Mouse (Mus musculus): ENCODE data around the gene Ncor2.

Gene Ncor2

GRCm38 (mm10) chr5:125191608-125192007 is 12.6 kb upstream of the Ncor2 start:
- no peak for DNase-seq (ENCODE audit: low spot score in 2 of 2)

GRCm38 (mm10) chr5:125190105-125190813 is 11.2 kb upstream of the Ncor2 start:
- peak; percentile 27 to 28 for DNase-seq (ENCODE audit: low spot score in 2 of 2)

DNA sequence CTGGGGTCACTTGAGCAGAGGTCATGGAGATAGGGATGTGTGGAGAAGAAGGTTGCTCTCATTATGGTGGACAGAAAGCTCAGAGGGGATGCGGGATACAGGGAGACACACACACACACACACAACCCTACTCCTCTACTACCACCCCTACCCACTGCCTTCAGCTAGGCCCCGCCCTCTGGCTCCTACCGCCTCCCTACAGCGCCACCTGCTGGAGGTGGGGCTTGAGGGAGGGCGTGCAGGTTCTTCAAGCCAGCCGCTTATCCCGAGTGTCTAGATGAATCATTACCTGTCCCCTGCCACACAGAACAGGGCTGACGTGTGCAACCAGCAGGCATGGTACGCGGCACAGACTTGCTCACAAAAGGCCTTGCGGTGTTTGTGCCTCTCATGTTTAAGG is 10.6 kb upstream of the Ncor2 start:
- DNase-seq (ENCODE audit: low spot score in 2 of 2), result peak; percentile 63 to 76

GRCm38 (mm10) chr5:125188812-125189598 is 10.0 kb upstream of the Ncor2 start:
- DNase-seq (ENCODE audit: low spot score in 2 of 2), result peak; percentile 37 to 42

DNA sequence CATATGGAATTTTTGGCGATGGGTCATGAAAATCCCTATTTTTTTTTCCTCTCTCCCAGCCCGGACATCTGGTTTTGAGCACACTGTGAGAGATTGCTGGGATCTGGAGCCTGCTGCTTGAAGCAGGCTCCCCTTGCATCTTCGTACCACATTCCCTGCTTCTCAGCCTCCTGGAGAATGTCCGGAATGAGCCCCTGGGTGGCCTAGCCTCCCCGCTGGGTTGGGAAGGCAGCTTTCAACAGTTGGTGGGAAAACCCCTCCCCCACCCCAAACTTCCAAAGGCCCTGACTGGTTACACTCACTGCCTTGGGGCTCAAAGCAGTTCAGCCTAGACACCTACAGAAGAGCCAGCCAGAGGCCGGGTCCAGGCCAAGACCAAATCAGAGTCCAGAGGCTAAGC is 5.8 kb upstream of the Ncor2 start:
- peak; percentile 34 to 35 for DNase-seq (ENCODE audit: low spot score in 2 of 2)

DNA sequence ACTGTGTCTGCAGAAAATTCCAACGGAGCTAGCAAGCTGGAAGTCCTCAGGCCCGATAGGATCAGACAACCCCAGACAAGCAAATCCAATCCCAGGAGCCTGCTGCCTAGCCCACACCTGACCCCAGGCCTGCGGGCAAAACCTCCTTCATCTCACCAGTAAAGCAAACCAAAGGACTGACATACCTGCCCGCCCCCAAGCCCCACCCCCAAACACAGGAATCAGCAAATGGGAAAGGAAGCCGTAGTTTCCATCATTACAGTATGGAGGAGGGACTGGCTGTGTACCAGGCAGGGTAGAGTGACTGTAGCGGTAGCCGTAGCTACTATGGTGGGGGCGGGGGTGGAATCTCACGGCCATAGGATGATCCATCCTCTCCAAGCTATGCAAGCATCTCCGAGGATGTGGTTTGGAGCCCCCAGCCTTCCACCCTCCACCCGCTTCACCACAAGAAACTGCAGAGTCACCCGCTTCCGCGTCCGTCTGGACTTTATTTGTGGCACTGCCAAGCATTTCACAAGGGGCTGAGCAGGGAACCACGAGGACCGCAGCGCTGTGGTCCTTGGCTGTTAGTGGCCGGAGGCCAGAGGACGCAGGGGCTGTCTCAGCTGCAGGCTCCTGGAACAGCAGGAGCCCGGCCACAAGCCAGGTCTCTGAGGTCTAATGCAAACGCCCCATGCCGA is 4.4 kb upstream of the Ncor2 start:
- peak; percentile 79 to 80 for DNase-seq (ENCODE audit: low spot score in 2 of 2)

DNA sequence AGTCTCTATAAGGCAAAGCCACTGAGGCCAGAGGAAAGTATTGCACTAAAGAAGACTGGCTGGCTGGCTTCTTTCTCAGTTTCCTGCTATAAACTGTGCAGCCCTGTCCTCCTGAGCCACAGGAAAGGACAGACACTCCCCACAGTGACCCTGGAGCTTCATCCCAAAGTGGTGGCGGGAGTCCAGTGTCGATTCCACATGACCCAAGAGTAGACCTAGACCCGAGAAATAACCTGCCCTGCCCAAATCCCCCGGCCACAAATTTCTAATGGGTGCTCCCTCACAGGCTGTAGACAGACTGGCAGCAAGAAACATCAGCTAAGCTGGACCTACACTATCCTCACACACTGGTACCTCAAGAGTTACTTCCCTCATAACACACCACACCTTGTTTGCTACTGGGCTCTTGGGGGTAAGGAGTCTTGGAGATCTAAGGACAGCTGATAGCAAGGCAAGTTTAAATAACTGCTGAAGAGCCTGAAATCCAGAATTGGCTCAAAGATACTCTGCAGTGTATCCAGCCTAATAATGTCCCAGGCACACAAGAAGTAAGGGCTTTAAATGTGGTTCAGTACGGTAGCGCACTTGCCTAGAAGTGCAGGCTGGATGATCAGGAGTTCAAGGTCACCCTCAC is 1.7 kb upstream of the Ncor2 start:
- DNase-seq (ENCODE audit: low spot score in 2 of 2), result peak in 1 of 2 experiments; percentile 53

DNA sequence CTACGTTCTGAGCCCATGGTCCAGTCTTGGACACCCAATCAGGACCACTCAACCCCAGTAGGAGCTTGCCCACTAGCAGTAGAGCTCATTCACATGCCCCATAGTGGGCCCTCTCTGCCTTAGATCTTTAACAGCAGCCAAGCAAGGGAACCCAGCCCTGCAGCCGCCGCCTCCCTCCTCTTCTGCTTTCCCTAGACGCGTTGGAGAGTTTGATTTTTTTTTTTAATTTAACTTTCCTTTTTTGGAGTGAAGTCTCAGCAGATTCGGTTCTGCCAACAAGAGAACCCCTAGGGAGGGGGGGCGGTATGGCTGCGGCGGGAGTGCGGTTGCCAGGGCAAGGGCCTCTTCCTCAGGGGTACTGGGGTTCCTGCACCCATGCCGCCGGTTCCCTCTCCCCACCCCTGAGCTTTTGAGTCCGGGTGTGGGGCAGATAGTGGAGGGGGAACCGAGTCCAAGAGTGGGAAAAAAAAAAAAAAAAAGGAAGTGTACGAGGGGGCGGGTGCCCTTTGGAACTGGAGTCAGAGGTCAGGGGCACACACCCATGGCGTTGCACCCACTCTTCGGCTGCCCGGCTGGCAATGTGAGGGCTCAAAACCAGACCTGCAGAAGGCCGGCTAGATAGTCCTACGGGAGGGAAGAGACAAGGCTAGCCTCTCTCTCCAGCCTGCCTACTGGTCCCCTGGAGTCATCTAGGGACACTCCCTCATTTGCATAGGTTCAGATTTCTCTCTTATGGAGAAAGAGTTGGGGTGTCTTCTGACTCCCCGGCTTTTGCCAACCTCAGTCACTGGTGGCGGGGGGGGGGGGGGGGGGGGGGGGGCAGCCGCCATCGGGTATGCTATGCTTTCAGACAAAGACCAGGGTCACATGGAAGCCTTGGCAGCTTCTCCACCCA is 963 bp upstream of the Ncor2 start:
- DNase-seq (ENCODE audit: low spot score in 2 of 2), result peak; percentile 81 to 87

- DNase-seq (ENCODE audit: low spot score in 2 of 2), result peak; percentile 70 to 76
Observed at GRCm38 (mm10) chr5:125178171-125179006, 630 bp downstream of the Ncor2 start.

DNA sequence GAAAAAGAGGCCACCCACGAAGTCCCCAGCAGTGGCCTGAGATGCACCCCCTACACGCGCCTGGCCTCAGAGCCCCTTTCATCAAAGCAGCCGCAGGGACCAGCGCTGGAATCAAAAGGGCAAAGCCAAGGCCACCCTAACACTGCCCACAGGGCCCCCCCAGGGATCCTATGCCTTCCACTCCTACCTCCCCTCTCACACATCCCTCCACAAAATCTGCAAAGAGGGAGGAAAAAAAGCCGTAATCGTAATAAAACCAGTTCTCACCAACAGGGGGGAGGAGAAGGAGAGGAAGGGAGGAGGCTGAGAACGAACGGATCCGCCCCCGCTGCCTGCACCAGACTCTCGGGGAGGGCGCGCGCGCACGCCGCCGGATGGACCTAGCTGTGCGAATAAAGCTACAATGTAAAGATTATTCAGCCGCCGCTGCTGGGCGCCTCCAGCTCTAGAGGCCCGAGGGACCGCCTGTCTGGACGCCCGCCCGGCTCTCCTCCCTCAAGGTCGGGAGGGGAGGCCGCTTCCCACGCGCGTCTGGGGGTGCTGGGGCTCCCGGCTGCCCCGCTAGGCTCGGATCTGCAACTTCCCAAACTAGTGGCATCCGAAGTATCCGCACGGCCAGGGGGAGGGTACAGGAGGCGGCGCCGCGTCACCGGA is 1.4 kb downstream of the Ncor2 start:
- peak; percentile 92 to 94 for DNase-seq (ENCODE audit: low spot score in 2 of 2)

GRCm38 (mm10) chr5:125176864-125177263 is 2.2 kb downstream of the Ncor2 start:
- peak; percentile 80 to 89 for DNase-seq (ENCODE audit: low spot score in 2 of 2)

DNA sequence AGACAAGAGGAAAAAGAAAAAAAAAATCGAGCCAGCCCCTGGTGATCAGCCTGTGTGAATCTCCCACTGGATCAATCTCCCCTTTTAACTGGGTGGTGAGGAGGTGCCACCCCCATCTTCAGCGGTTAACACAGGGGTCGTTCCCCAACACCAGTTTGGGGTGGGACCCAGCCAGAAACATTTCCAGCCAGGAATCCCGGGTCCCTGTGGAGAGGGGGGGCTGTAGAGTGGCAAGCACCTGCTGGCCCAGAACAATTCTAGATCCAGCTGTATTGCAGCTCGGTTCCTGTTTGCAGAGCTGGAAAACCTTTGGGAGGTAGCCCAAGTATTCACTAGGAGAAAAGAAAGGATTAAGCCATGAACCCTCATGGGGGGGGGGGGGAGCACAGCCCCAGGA is 2.7 kb downstream of the Ncor2 start:
- DNase-seq (ENCODE audit: low spot score in 2 of 2), result peak in 1 of 2 experiments; percentile 34

DNA sequence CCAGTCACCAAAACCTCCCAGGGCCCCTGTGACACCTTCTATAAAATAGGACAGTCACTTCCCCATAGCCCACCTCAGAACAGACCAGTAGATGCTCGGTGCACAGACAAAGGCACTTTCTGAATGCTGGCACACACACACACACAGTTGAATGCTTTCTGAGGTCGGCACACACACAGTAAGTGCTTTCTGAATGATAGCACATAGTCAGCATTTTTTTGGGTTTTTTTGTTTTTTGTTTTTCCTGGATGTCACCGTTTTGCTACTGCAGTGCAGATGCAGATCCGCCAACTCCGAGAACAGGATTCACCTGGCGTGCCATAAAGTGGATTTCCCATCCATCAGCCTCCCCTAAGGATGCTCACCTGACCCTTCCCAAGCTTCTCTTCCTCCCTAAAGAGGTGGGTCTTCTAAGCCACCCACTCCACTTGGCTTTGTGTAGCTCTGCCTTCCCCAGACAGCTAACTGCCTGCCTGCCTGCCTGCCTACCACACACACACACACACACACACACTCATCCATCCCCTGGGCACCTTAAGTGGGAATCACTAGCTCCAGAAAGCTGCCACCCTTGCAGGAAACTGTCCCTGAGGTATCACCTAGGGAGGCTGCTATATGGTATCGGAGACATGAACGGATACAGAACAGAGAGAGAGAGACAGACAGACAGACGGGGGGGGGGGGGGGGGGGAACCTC is 3.2 kb downstream of the Ncor2 start:
- no peak for DNase-seq (ENCODE audit: low spot score in 2 of 2)

GRCm38 (mm10) chr5:125174726-125175672 is 4.0 kb downstream of the Ncor2 start:
- DNase-seq (ENCODE audit: low spot score in 2 of 2), result peak; percentile 84 to 86

DNA sequence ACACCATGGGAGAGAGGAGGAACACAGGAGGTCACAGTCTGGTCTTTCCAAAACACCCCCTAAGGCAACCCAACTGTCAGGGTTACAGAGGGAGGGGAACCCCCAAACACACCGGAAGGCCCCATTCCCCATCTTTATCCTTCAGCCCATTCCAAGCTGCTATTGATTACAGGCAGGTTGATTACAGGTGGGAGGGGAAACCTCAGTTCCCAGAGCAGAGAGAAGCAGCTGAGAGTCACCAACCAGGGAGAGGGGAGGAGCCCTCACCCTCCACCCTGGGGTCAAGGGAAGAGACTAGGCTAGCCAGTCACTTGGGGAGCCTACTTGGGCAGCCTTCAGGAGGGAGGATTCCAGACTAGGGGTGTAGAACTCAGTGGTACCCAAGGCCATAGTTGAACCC is 5.2 kb downstream of the Ncor2 start:
- DNase-seq (ENCODE audit: low spot score in 2 of 2), result no peak

GRCm38 (mm10) chr5:125172831-125173615 is 6.0 kb downstream of the Ncor2 start:
- no peak for DNase-seq (ENCODE audit: low spot score in 2 of 2)

DNA sequence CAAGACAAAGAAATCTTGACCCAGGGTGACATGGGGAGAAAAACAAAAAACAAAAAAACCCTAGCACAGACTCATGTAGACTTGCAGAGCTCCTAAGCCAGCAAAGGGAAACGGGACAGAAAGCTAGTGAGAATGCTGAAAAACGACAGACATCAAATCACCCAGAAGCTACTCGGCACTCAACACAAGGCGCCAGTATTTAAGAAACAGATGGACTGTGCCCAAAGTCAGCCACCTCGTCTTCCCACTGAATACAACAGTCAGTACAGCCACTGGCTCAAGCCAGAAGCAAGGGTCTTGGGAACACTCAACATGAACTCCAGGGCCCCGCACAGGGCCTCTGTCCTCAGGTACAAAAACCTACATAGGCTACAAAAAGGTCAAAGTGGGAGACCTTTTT is 7.8 kb downstream of the Ncor2 start:
- no peak for DNase-seq (ENCODE audit: low spot score in 2 of 2)

Measured in right cerebral cortex, postnatal 10 days (tissue).